Mouse (Mus musculus) liver, embryonic 12.5 days (tissue): ENCODE results near the gene Cacnb4. TPM values are rescaled to one million over a fixed set of nuclear protein-coding genes. Genes with fewer than 3 reads are reported as not detected.

Experiments
- ATAC-seq: fragments of 200-750 bp; cut with Nextera tagmentation; 2 replicates; pipeline ENCODE4 v1.8.0; 2017; ENCODE audit warnings: moderate number of reproducible peaks, mild to moderate bottlenecking, moderate library complexity
- H3K27ac ChIP-seq: fragments of 300-500 bp; sonication (generic); 2 replicates; pipeline ENCODE4 v1.5.1; 2016; ENCODE audit warnings: mild to moderate bottlenecking
- H3K27me3 ChIP-seq: fragments of 300-500 bp; sonication (generic); replicated peaks from 2 replicates; pipeline ENCODE4 v1.6.1; 2016; ENCODE audit warnings: mild to moderate bottlenecking, moderate library complexity
- H3K36me3 ChIP-seq: fragments of 300-500 bp; sonication (generic); 2 replicates; pipeline ENCODE4 v1.6.1; 2016; ENCODE audit warnings: mild to moderate bottlenecking, moderate library complexity
- H3K4me1 ChIP-seq: fragments of 300-500 bp; sonication (generic); 2 replicates; pipeline ENCODE4 v1.6.1; 2016
- H3K4me2 ChIP-seq: fragments of 300-500 bp; sonication (generic); 2 replicates; pipeline ENCODE4 v1.6.1; 2016; ENCODE audit warnings: mild to moderate bottlenecking, moderate library complexity
- H3K4me3 ChIP-seq: fragments of 300-500 bp; sonication (generic); 2 replicates; pipeline ENCODE4 v1.5.1; 2016; ENCODE audit warnings: mild to moderate bottlenecking, moderate library complexity
- H3K9ac ChIP-seq: fragments of 300-500 bp; sonication (generic); 2 replicates; pipeline ENCODE4 v1.6.1; 2016; ENCODE audit warnings: mild to moderate bottlenecking, moderate library complexity
- H3K9me3 ChIP-seq: fragments of 300-500 bp; sonication (generic); replicated peaks from 2 replicates; pipeline ENCODE4 v1.6.1; 2016; ENCODE audit warnings: mild to moderate bottlenecking, moderate library complexity
- WGBS: fragments of 180-500 bp; shearing (Covaris S2); methylation state at CpG from one replicate; pipeline ENCODE4 v1.1.7; 2016; ENCODE audit not compliant: insufficient replicate concordance; 5-methylcytosine and 5-hydroxymethylcytosine counted together
- polyA plus RNA-seq: library from polyadenylated mRNA; unstranded; fragments of >200 nt; fragmentation: Nextera tagmentation; extraction: Ambion mirVana; gene quantifications from 2 replicates; pipeline ENCODE4 v1.2.1, GENCODE M21; 2016

Cacnb4 gene
- polyA plus RNA-seq, 1 experiment from 2014 or later: 0.31 TPM

- Histone ChIP-seq H3K36me3 (no peaks in the 10 kb centered on the region), H3K27ac (no peak overlapping the region), H3K9me3 (no peaks in the 10 kb centered on the region), H3K27me3 (no peaks in the 10 kb centered on the region), H3K9ac (no peak overlapping the region), H3K4me2 (no peak overlapping the region), H3K4me1 (peaks cover 31% of the 10 kb centered on the region), H3K4me3 (no peak overlapping the region)
- WGBS: 78% methylated on average over 4 of the region's 4 CpGs
- ATAC-seq: no peak
Observed at GRCm38 (mm10) chr2:52577700-52578099, 98.9 kb downstream of the Cacnb4 start.

- H3K27me3 ChIP-seq: no peaks in the 10 kb centered on the region
- no peak overlapping the region for H3K9ac ChIP-seq
- no peak overlapping the region for H3K4me2 ChIP-seq
- no peaks in the 10 kb centered on the region for H3K36me3 ChIP-seq
- H3K4me3 ChIP-seq: no peak overlapping the region
- 82% methylated on average over 2 of the region's 2 CpGs for WGBS
- no peaks in the 10 kb centered on the region for H3K9me3 ChIP-seq
- no peak overlapping the region for H3K27ac ChIP-seq
- peaks cover 39% of the 10 kb centered on the region for H3K4me1 ChIP-seq
- ATAC-seq: no peak
Observed at GRCm38 (mm10) chr2:52576546-52576945, 100.1 kb downstream of the Cacnb4 start.

- no peak overlapping the region for H3K27ac ChIP-seq
- H3K27me3 ChIP-seq: no peaks in the 10 kb centered on the region
- peaks cover 47% of the 10 kb centered on the region for H3K4me1 ChIP-seq
- no peak overlapping the region for H3K4me2 ChIP-seq
- ATAC-seq: no peak
- no peak overlapping the region for H3K4me3 ChIP-seq
- no peaks in the 10 kb centered on the region for H3K36me3 ChIP-seq
- WGBS: 60% methylated on average over 10 of the region's 10 CpGs
- no peak overlapping the region for H3K9ac ChIP-seq
- no peaks in the 10 kb centered on the region for H3K9me3 ChIP-seq
Observed at GRCm38 (mm10) chr2:52575637-52576175, 100.9 kb downstream of the Cacnb4 start.

DNA sequence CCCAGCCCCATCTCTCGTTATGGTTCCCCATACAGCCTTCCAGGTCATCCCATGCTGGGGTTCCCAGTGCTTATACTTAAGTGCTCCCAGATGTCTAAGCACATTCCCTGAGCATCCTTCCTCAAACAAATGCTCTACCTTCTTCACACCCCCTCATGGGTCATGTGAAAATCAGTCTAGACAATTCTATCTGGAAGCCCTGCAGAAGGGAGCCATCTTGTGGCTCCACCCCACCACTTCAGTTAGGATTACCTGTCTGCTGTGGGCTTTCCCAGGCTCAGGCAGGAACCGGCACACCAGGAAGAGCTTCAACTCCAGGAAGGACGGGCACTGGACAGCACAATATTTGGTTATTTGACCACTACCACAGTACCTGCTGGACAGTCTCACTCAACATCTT, 101.7 kb downstream of the Cacnb4 start:
- H3K4me2 ChIP-seq: no peak overlapping the region
- H3K9ac ChIP-seq: no peak overlapping the region
- 76% methylated on average over 3 of the region's 3 CpGs for WGBS
- no peaks in the 10 kb centered on the region for H3K36me3 ChIP-seq
- H3K4me3 ChIP-seq: no peak overlapping the region
- no peak for ATAC-seq
- no peak overlapping the region for H3K27ac ChIP-seq
- peaks cover 55% of the 10 kb centered on the region for H3K4me1 ChIP-seq
- H3K9me3 ChIP-seq: no peaks in the 10 kb centered on the region
- no peaks in the 10 kb centered on the region for H3K27me3 ChIP-seq

- no peaks in the 10 kb centered on the region for H3K36me3 ChIP-seq
- no peaks in the 10 kb centered on the region for H3K9me3 ChIP-seq
- H3K4me3 ChIP-seq: no peak overlapping the region
- WGBS: 56% methylated on average over 6 of the region's 6 CpGs
- no peak overlapping the region for H3K9ac ChIP-seq
- H3K27ac ChIP-seq: no peak overlapping the region
- ATAC-seq: no peak
- H3K4me1 ChIP-seq: peaks cover 56% of the 10 kb centered on the region
- peak overlapping the region; percentile 61 for H3K4me2 ChIP-seq
- H3K27me3 ChIP-seq: no peaks in the 10 kb centered on the region
Observed at GRCm38 (mm10) chr2:52572221-52572620, 104.4 kb downstream of the Cacnb4 start.

- H3K4me3 ChIP-seq: 0 out of 2 replicates have a peak overlapping the region, but pooled peaks have one; percentile 6
- 0 out of 2 replicates have a peak overlapping the region, but pooled peaks have one; percentile 43 for H3K27ac ChIP-seq
- H3K36me3 ChIP-seq: no peaks in the 10 kb centered on the region
- no peaks in the 10 kb centered on the region for H3K27me3 ChIP-seq
- 19% methylated on average over 13 of the region's 13 CpGs for WGBS
- peaks cover 56% of the 10 kb centered on the region for H3K4me1 ChIP-seq
- H3K9ac ChIP-seq: no peak overlapping the region
- peak; percentile 91 for ATAC-seq
- H3K4me2 ChIP-seq: peak overlapping the region; percentile 61
- no peaks in the 10 kb centered on the region for H3K9me3 ChIP-seq
Observed at GRCm38 (mm10) chr2:52571339-52571968, 105.2 kb downstream of the Cacnb4 start.

DNA sequence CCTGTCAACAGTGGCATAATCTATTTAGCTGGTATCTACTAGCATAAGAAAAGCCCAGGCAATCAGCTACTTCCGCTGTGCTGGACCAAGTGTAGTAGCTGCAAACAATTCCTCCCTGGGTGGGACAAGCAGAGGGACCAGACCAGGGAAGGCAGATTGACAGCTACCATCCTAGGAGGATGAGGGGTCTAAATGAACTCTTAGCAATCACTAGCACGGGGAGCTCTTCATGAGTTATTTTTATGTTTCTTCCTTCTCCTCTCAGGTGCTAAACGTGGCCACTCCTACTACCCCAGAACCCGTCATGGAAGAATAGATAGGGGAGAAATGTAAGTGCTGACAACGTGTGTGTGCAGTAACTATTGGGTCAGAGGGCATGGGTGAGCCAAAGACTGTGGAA, 105.8 kb downstream of the Cacnb4 start:
- no peak overlapping the region for H3K4me3 ChIP-seq
- no peaks in the 10 kb centered on the region for H3K9me3 ChIP-seq
- H3K4me1 ChIP-seq: peaks cover 53% of the 10 kb centered on the region
- WGBS: 31% methylated on average over 5 of the region's 5 CpGs
- ATAC-seq: peak; percentile 40; the same call in 1 of the 2 replicates
- H3K9ac ChIP-seq: no peak overlapping the region
- peak overlapping the region; percentile 61 for H3K4me2 ChIP-seq
- H3K36me3 ChIP-seq: no peaks in the 10 kb centered on the region
- no peaks in the 10 kb centered on the region for H3K27me3 ChIP-seq
- H3K27ac ChIP-seq: no peak overlapping the region

DNA sequence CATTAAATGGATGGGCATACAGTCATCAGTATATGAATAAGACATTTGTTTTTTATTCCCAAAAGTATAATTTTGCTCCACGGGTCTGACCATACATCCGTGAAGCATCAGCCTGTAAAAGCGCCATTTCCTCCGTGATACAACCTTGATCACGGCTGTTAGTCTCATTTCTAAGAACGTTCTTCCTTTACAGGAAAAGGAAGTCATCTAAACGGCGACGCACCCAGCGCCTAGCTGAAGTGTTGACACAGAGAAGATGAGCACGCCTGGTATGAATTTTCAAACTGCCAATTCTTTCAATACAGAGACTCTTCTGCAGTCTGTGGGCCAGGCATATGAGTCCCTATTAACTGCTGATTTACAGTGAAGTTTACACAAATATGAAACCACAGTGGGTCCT, 106.5 kb downstream of the Cacnb4 start:
- peaks cover 47% of the 10 kb centered on the region for H3K4me1 ChIP-seq
- H3K36me3 ChIP-seq: no peaks in the 10 kb centered on the region
- peak overlapping the region; percentile 61 for H3K4me2 ChIP-seq
- ATAC-seq: no peak
- no peaks in the 10 kb centered on the region for H3K9me3 ChIP-seq
- H3K9ac ChIP-seq: no peak overlapping the region
- H3K4me3 ChIP-seq: no peak overlapping the region
- H3K27me3 ChIP-seq: no peaks in the 10 kb centered on the region
- 29% methylated on average over 11 of the region's 11 CpGs for WGBS
- no peak overlapping the region for H3K27ac ChIP-seq

DNA sequence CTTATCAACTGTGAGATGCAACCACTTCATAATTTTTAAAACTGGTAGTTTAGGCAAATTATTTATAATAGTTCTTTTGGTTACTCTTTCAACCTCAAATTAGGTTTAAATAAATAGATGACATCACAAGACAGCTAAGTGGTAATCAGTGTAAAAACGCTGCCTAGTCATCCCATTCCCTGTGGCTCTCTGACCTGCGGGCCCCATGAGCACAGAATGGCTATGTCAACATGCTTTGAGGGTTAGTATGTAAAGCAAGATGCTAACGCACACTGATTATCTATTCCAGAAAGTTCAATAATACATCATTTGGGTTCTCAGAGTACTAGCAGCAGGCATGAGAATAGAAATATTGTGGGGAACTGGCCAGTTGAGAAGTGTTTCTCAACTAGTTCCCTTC, 108.5 kb downstream of the Cacnb4 start:
- no peak for ATAC-seq
- Histone ChIP-seq H3K4me3 (no peak overlapping the region), H3K36me3 (no peaks in the 10 kb centered on the region), H3K4me1 (peaks cover 29% of the 10 kb centered on the region), H3K9me3 (no peaks in the 10 kb centered on the region), H3K9ac (no peak overlapping the region), H3K27me3 (no peaks in the 10 kb centered on the region), H3K27ac (no peak overlapping the region), H3K4me2 (no peak overlapping the region)
- WGBS: 70% methylated on average over 3 of the region's 3 CpGs

- no peaks in the 10 kb centered on the region for H3K9me3 ChIP-seq
- no peak overlapping the region for H3K27ac ChIP-seq
- no peaks in the 10 kb centered on the region for H3K36me3 ChIP-seq
- ATAC-seq: no peak
- peaks cover 25% of the 10 kb centered on the region for H3K4me1 ChIP-seq
- 78% methylated on average over 3 of the region's 3 CpGs for WGBS
- no peak overlapping the region for H3K4me2 ChIP-seq
- H3K4me3 ChIP-seq: no peak overlapping the region
- no peak overlapping the region for H3K9ac ChIP-seq
- peaks cover under 1% of the 10 kb centered on the region; the same call in 1 of the 2 replicates for H3K27me3 ChIP-seq
Observed at GRCm38 (mm10) chr2:52567421-52567820, 109.2 kb downstream of the Cacnb4 start.

DNA sequence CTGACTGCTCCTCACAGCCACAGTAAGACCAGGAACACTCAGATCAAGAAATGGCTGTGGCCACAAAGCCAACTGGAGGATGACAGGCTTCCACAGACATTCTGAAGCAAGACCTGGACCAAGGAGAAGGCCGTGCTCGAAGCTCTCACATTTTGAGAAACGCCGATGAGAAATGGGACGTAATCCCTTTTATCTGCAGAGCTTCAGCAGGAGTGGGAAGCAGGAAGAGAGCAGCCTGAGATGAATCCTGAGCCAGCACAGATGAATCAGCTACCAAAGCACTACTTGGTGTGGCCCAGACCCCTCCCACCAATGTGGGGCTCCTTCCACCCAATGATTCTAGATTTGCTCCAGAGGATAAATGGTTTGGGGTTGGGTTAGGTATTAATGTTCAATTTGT, 113.4 kb downstream of the Cacnb4 start:
- no peaks in the 10 kb centered on the region for H3K9me3 ChIP-seq
- peaks cover 4% of the 10 kb centered on the region for H3K4me1 ChIP-seq
- no peak overlapping the region for H3K27ac ChIP-seq
- no peak overlapping the region for H3K4me3 ChIP-seq
- H3K9ac ChIP-seq: no peak overlapping the region
- WGBS: 87% methylated on average over 5 of the region's 5 CpGs
- H3K36me3 ChIP-seq: no peaks in the 10 kb centered on the region
- H3K4me2 ChIP-seq: no peak overlapping the region
- peaks cover 9% of the 10 kb centered on the region; the same call in 1 of the 2 replicates for H3K27me3 ChIP-seq
- no peak for ATAC-seq

DNA sequence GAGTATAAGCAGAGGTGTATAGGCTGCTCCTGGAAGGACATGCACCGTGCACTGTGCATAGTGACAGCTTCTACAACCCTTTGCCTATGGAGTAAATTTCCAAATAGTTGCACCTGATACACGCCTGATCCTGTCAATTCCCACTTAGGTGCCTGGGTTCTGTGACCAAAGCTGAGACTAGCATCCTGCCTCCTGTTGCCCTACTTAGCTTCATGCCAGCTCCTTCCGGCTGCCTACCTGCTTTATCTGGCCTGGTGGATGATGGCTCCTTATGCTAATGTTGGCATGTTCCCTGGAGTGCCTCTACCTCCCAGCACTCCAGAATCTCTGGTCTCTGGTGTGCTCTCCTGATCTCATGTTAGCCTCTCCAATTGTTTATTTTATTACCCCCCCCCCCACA, 114.3 kb downstream of the Cacnb4 start:
- Histone ChIP-seq H3K27ac (no peak overlapping the region), H3K9me3 (no peaks in the 10 kb centered on the region), H3K9ac (no peak overlapping the region), H3K27me3 (peaks cover 9% of the 10 kb centered on the region; the same call in 1 of the 2 replicates), H3K36me3 (no peaks in the 10 kb centered on the region), H3K4me2 (no peak overlapping the region), H3K4me1 (peaks cover 13% of the 10 kb centered on the region), H3K4me3 (no peak overlapping the region)
- WGBS: 75% methylated on average over 3 of the region's 3 CpGs
- no peak for ATAC-seq
